Mouse (Mus musculus) retina, postnatal 7 days (tissue): ENCODE results near the gene Zfp644.

Source experiments
- DNase-seq: peaks from one replicate; pipeline ENCODE4 v3.0.0-alpha.2; 2012; ENCODE audit warnings: low read depth, low spot score

Zfp644 gene

DNA sequence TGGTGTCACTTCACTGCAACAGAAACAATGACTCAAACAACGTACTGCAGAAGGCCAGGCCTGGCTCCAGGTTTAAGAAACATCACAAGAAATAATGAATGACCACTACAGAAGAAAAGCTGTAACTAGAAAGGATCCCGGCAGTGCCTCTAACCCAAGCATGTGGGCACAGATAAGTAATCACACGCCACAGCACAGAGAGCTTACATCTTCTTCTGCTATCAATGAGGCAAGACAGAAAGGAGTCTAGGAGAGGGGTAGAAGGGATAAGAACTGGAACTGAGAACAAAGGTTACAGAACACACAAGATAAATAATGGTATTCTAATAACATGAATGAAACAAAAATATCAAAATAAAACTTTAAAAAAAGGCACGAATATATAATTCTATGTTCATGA, 32.2 kb downstream of the Zfp644 start:
- no peak for DNase-seq

DNA sequence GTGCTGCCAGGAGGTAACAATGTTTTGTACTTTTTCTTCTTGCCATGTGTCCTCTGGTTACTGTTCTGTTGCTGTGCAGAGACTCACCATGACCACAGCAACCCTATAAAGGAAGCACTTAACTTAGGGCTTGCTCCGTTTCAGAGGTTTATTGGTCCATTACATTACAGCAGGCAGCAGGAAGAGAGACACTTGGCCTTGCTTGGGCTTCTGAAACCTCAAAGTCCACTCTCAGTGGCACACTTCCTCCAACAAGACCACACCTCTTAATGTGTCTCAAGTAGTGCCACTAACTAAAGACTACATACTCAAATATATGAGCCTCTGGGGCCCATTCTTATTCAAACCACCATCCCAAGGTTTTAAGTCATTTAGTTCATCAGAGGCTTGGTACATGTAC, 36.2 kb downstream of the Zfp644 start:
- no peak for DNase-seq

DNA sequence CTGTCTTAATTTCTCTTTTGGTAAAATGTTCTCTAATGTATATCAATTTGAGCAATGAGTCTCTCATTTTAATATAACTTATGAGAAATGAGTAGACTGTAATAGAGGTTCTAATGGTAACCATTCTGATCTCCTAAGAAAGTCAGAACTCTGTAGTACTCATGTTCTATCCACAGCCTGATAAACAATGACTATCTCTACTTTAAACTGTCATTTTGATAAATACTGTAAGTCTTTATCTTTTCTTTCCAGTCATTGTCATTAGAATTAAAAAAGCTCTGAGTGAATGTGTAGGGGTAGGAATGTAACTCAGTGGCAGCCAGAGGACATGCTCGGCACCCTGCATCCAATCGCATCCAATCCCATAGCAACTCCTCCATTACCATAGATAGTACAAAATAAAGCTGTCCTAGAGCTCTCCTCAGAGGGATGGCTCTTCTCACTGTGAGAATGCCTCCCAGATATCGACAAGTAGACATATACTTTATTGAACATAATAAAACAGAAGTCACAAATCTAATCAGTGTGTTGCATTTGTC, 44.2 kb downstream of the Zfp644 start:
- no peak for DNase-seq

DNA sequence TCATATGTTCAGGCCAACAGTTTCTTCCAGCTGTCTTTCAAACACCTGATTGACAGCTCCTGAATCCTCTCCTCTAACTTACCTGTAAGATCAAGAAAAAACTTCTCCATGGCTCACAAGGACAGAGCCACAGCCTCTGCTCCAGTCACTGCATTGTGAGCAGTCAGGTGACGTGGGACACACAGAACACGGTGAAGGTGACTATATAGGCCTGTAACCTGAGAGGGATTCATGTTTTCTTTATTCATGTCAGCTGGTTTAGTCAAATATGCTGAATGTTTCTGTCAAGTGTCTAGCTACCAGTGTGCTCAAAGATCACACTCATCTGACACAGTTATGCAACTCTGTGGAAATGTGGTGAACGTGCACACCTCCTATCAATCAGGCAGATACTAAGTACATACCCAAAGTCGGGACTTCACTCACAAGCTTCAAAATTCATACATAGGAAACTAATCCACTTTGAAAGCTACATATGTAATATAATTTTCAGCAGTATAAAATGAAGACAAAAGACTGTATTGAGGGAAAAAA, 44.8 kb downstream of the Zfp644 start:
- no peak for DNase-seq

DNA sequence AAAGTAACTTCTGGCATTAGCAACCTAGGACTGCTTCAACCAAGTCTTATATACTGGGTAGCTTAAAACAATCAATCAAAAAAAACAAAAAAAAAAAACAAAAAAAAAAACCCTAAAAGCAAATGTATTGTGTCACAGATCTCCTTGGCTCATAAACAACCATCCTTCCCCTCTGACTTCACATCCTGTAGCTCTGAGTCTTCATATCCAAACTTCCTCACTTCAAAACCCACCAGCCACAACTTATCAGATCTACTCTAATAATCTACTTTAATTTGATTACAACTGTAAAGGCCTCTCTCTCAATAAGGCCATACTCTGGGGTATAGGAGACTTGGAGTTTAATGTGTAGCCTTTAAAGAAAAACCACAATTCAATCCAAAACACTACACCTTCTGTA, 47.1 kb downstream of the Zfp644 start:
- no peak for DNase-seq

DNA sequence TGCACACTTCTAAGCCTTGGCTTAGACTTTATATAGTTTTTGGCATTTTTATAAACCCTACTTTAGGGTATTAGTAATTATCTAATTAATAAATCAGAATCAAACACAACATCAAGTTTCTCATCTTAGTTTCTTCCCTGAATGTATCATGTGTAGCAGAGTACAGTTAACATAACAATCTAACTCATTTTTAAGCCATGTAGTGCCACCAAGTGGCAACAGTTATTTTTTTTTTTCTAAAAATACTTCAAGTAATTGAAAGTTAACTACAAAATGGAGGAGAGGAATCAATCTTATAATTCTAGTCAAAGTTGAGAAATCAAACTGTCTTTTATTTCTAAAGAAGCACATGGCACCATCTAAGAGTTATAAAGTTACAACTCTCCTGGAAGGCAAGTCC, 47.6 kb downstream of the Zfp644 start:
- DNase-seq = no peak

DNA sequence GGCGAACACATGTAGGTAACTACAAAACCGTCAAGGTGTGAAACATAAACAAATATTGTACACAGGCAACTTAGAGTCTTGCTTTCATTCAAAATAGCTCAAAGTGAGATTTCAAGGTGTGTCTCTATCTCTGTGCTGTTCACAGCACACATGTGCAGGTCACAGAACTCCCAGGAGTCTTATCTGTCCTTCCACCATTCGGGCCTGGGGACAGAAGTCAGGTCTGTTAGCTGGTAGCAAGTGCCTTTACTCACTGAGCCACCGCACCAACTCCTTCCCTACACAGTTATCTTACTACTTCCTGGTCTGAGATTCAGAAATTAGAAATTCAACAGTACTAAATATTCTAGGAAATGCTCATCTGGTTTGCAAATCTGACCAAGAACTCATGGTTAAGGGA, 53.7 kb downstream of the Zfp644 start:
- DNase-seq = no peak

DNA sequence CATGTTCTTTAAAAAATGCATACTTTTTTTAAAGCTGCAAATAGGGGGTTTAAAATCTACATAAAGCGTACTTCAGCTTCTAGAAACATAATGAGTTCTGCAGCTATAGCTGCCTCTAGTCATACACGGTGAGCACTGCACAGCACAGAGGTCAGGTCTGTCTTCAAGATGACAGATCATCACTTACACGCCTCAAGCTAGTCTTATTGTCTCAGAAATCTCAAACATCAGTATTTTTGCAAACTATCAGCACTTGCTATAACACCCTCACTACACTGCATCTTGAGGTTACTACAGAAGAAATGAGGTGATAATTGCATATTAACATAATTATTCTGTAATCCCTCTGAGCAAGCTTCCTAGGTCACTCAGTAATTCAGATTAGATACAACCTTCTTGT, 55.2 kb downstream of the Zfp644 start:
- no peak for DNase-seq

DNA sequence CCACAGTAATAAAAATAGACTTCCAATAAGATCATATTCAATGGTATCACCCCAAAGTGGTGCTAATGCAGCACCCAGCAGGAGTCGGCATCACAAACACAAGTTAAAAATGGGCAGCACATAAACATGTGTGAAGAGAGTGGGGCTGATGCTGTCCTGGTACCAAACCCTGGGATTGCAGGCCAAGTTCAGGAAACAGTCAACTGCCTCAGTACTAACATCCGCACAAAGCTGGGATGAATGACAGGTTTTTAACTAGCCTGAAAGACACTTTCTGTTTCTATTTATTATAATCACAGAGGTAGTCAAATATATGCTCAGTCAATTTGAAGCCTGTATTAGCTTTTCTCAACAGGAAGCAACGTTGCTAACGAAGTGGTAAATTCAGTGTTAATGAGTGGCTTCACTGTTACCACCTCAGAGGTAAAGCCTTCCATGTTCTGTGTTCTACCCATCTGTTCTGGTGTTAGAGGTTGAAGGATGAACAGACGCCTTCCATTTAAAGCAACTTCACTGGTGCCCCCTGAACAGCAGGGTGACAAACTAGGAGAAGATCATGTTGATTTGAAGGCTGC, 56.8 kb downstream of the Zfp644 start:
- no peak for DNase-seq

DNA sequence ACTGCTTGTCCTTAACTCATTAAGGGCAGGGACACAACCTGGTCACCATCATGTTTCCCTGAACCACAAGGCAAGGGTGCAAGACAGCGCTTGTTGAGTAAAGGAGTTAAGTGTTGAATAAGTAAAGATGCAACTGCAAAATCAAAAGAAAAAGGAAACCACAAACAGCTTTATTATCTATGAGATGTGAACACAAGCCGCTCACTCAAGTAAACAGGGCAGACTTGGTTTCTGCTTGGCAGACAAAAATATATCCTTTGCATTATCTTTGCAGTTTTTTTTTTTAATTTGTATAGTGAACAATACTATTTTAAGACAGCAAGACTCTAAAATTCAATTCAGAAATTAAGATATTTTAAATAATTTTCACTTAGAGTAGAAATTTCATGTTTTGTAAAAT, 57.5 kb downstream of the Zfp644 start:
- no peak for DNase-seq

DNA sequence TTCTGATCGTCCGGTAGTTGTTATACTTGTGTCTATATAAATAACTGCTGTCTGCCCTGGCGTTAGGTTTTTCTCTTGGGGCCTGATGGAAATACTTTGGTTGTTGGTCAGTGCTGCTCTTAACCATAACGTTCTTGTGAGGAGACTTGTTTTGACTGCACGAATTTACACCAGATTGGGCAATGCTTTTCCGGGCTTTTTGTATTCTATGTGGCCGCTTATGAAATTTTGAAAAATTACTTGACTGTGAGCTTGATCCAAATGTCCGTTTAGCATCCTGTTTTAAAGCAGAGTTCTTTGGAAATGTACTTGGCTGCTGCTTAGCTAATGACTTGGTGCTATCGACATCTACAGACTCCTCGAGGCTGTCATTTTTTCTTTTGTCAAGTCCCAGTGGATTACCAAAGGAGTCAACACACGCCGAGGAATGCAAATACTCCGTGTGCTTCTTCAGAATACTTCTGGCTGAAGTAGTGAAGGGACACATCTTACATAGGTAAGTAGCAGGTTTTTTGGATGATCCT, 60.6 kb downstream of the Zfp644 start:
- no peak for DNase-seq

DNA sequence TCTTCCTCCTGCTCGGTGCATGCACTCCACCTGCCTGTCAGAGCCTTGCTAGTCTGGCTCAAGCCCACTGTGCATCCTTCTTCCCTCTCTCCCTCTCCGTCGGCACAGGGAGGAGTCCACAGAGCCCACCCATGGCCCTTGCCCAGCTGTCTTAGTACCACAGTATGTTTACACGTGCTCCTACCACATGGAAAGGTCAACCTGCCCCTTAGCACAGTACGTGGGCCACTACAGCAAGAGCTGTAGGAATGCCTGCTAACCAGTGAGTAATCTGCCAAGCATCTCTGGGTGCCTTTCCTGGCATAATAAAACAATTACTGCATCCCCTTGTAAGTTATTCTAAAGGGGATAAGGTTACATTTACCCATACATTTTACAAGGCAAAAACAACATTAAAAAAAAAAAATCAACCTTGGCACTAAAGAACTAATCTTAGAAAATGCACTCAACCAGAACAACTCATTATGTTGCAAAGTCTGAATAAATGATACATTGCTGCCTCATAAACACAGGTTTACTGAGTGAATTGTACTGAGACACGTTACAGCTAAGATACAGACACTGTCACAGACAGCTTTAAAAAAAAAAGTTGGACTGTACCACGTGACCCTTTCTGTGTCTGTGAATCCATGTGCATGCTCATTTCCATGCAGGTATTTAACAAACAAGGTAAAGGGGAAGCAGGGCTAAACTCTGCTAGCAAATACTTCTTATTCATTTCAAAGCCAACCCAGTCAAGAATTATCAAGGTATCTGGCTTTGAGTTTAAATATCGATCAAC, 68.5 kb downstream of the Zfp644 start:
- DNase-seq = no peak

DNA sequence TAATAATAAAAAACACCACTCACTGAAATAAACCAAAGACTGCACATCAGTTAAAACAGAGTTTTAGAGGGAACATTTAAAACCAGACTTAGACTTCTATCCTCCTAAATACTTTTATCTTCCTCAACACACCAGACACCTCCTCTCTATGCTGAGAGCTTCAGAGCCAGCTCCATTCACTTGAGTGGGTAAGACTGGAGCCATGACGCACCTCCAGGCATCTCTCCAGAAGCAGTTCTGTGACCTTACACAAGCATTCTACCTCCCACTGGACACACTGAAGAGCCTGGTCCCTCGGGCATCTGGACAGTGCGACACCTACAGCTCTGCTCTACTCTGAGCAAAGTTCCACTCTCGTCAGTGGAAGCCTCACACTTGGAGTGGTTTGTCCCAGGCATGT, 73.8 kb downstream of the Zfp644 start:
- no peak for DNase-seq

DNA sequence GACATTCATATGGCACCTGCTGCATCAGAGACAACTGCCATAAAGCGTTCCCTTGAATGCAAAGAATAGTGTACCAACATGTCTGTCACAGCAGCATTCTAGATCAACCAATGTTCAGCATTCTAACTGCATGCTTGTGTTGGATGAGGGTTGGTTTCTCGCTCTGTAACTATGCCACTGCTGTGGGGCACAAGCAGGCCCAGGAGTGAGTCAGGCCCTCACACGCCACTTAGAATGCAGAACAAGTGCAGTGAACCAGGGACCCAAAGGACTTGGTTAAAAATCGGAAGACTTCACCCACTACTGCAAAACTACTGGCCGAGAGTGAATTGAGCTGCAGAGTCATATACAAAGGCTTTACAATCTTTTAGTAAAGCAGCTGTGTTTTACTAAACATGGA, 74.9 kb downstream of the Zfp644 start:
- no peak for DNase-seq

DNA sequence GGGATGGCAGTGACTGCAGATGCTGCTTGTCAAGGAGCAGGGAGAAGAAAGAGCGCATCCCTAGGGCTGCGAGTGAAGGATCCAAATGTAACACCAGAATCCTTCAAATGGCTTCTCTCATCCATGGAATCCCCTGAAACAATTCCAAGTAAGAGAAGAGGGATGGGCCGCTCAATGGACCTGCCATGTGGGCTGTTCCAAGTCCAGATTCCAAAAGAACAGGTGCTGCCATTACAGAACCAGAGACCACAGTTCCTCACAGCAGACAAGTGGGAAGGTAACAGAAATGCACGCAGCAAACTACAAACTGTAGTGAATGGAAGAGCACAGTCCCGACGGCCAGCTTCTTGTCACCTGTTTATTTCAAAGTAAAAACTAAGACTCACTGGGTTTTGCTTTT, 76.6 kb downstream of the Zfp644 start:
- DNase-seq = no peak

DNA sequence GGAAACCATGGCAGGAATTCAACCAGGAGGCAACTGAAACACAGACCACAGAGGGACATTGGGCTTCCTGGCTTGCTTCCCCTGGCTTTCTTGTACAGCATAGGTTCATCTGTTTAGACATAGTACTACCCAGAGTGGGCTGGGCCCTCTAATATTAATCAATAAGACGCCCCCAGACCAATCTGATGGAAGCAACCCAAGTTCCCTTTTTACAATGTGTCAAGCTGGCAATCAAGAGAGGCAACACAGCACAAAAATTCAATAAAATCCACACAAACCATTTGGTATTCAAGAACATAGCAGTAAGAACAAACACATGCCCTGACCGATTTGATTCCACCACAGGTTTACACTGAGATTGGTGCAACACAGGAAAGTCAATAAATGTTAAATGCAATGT, 82.1 kb downstream of the Zfp644 start:
- no peak for DNase-seq

DNA sequence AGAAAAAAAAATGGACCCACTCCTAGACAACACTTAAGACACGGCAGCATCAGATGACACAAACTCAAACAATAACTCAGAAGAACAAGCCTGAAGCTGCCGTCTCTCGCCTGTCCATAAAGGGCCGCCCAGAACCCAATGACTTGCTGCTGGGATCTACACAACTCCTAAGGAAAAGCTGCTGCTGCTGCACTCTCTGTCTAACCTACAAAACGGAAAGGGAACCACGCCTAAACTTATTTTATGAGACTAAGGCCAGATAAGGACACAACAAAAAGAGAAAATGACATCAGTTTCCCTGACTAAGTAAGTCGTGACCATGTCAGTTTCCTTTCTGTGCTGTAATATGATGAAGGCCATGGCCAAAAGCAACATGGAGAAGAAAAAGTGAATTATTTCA, 82.5 kb downstream of the Zfp644 start:
- DNase-seq = no peak

DNA sequence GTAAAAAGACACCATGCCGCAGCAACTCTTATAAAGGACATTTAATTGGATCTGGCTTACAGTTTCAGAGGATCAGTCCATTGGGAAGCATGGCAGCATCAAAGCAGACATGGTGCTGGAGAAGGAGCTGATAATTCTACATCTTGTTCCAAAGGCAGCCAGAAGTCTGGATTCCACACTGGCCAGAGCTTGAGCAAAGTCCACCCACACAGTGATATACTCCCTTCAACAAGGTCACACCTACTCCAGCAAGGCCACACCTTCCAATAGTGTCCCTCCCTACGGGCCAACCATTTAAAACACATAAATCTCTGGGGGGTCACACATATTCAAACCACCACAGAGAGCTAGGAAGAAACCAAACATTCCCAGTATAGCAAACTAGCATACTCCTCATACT, 84.9 kb downstream of the Zfp644 start:
- no peak for DNase-seq

DNA sequence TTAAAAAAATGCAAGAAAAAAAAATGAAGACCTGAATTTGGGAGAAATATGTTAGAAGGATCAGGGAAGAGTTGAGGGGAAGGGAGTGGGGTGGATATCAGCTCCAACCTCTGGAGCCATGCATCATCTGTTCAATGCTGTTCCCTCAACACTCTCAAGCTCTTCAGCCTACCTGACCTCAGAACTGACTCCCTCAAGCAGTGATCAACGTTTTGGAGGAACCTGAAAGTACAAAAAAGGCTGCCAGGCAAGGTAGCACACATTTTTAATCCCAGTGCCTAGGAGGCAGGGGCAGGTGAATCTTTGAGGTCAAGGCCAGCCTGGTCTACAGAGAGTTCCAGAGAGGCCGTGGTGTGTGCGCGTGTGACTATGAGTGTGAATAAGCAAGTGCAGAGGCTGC, 88.3 kb downstream of the Zfp644 start, which contains the start of gene Gm17304:
Gm17304 (plus strand) TSS at position 301 of the 400 bp plus-strand sequence.
- DNase-seq = no peak

DNA sequence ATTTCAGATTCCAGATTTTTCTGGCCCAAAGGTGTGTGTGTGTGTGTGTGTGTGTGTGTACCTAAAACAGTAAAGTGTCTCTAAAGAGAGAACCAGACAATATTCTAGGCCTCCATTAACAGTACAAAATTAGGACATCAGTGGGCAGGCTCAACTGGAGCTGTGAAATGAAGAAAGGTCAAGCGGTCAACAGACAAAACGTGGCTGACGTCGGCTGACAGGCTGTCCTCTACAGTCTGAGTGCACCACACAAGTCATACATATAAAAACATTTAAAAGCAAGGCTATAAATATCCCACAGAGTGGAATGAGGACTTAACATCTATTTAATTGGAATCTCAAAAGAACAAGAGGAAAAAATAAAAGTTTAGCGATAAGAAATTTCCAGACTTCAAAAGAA, 90.0 kb downstream of the Zfp644 start:
- no peak for DNase-seq

DNA sequence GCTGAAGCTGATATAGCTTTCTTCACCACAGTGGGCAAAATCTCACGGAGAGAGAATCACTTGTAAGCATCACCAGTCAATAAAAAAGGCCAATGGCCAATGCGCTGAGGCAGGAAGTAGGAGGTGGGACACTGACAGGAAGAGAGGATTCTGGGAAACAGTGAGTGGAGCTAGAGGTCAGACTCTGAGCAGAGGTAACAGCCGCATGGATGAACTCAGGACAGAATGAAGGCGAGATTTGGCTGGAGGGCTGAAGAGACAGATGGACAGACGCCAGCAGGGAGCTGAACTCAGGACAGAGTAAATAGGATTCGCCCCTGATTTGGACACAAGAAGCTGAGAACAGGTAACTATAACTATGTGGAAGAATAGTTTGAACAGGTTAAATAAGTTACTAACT, 92.0 kb downstream of the Zfp644 start:
- no peak for DNase-seq

DNA sequence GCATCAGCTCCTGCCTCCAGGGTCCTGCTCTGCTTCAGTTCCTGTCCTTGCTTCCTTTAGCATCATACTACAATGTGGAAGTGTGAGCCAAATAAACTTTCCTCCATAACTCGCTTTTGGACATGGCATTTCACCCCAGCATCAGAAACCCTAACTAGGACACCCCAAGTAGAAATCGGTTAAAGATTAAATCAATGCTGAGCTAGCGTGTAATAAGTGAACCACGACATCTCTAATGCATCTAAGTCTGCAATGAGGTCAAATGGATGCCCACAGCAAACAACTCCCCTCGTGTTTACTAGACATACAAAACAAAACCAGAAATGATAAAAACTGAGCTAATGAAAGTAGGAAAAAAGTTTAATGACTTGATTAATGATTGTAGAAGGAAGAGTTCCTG, 92.7 kb downstream of the Zfp644 start:
- no peak for DNase-seq

DNA sequence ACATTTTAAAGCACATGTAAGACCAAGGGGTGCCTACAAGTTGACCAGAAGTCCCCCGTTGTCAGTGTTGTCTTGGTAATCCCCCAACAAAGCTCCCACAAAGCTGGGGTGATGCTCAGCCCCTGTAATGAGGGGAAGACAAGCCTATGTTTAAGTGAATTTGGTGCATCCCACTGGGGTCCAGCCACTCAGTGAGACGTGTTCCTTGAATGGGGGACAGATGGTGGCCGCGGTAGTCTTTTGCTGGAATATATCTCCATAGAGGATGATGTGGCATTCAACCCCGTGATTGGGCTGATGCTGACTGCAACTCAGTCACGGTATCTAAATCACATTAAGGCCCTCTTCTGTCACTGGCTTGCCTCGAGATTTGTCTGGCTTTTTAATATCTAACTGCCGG, 97.6 kb downstream of the Zfp644 start:
- no peak for DNase-seq
